In the genomic region with DNA sequence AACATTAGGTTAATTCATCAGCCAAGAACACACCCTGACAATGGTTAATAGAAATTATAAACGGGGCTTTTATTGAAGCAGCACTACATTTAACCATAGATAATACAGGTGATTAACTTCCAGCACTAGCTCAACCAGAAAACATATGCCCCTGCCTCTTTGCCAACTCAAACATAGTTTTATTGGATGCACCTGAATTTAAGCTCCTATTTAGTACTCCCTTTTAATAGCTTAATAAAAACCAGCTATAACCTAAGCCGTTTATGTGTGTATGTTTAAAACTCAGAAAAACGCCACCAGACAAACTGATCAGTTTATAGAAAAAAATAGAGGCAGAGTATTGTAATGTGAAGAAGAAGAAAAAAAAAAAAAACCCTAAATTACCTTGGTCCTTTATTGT, we compare ENCODE assay signal across 19 mouse cellular contexts.
"Had no signal": no experiment of that assay in that cellular context is flagged by ENCODE, and none has a peak within 500 bp of the region (broad histone marks: within the 10 kb centered on the region; RNA-seq: fewer than 3 reads in every experiment).

No protein-coding gene starts in this region.

- H3K4me3 ChIP-seq: midbrain, embryonic 10.5 days; midbrain, embryonic 12.5 days; myocyte; neural tube, embryonic 13.5 days; neural tube, embryonic 15.5 days had no signal

- DNase-seq: lung, adult 18-20 months; lung, embryonic 14.5 days; lung, postnatal 10 days; lung, postnatal 4 days; midbrain, embryonic 14.5 days; retina, postnatal 1 day; right cerebral cortex, adult 18-20 months; right cerebral cortex, postnatal 25 days; right cerebral cortex, postnatal 4 days; spleen, adult 18-20 months; thymus, adult 18-20 months; thymus, postnatal 14 days; thymus, postnatal 36 days had no signal

- H3K4me2 ChIP-seq: lung, embryonic 14.5 days; midbrain, embryonic 12.5 days; neural tube, embryonic 13.5 days; neural tube, embryonic 15.5 days had no signal

- H3K9ac ChIP-seq: lung, embryonic 14.5 days; midbrain, embryonic 12.5 days; neural tube, embryonic 13.5 days; neural tube, embryonic 15.5 days had no signal

- H3K9me3 ChIP-seq: midbrain, embryonic 10.5 days; midbrain, embryonic 12.5 days; neural tube, embryonic 13.5 days; neural tube, embryonic 15.5 days had no signal

- H3K36me3 ChIP-seq: midbrain, embryonic 10.5 days; midbrain, embryonic 12.5 days; neural tube, embryonic 13.5 days; neural tube, embryonic 15.5 days had no signal

- ATAC-seq: midbrain, embryonic 16.5 days had no signal

- H3K4me1 ChIP-seq: midbrain, embryonic 10.5 days; midbrain, embryonic 12.5 days; neural tube, embryonic 13.5 days; neural tube, embryonic 15.5 days had no signal

- H3K27ac ChIP-seq: midbrain, embryonic 10.5 days; midbrain, embryonic 12.5 days; neural tube, embryonic 13.5 days; neural tube, embryonic 15.5 days had no signal

- H3K27me3 ChIP-seq: midbrain, embryonic 12.5 days; neural tube, embryonic 13.5 days; neural tube, embryonic 15.5 days had no signal
